Mouse (Mus musculus): ENCODE measurements around the gene Znhit6. TPM values are rescaled to one million over a fixed set of nuclear protein-coding genes. Genes with fewer than 3 reads are reported as not detected.

The Znhit6 gene
- polyA plus RNA-seq, 1 experiment: 0.43 TPM

- no peak for TF ChIP-seq GATA1 (IDR thresholded peaks at IDR 0.05; ENCODE audit: low read length)
- TF ChIP-seq TAL1 (IDR thresholded peaks at IDR 0.05; ENCODE audit: low read length): no peak
- H3K36me3 ChIP-seq (ENCODE audit: control insufficient read depth): no peaks in the 10 kb centered on the region
- H3K27me3 ChIP-seq (ENCODE audit: control insufficient read depth): no peaks in the 10 kb centered on the region
Measured at GRCm38 (mm10) chr3:145619621-145620365, 43.8 kb downstream of the Znhit6 start.

GRCm38 (mm10) chr3:145621209-145621608 lies 45.2 kb downstream of the Znhit6 start:
- TF ChIP-seq TAL1 (IDR thresholded peaks at IDR 0.05; ENCODE audit: low read length): no peak
- no peak for TF ChIP-seq GATA1 (IDR thresholded peaks at IDR 0.05; ENCODE audit: low read length)
- no peak overlapping the region for H3K4me3 ChIP-seq (replicated peaks)
- H3K27me3 ChIP-seq (ENCODE audit: control insufficient read depth): no peaks in the 10 kb centered on the region
- H3K4me1 ChIP-seq (ENCODE audit: control insufficient read depth): no peaks in the 10 kb centered on the region
- H3K9me3 ChIP-seq (ENCODE audit: control insufficient read depth, low read length): no peaks in the 10 kb centered on the region; the same call in 1 of the 2 replicates
- no peaks in the 10 kb centered on the region for H3K36me3 ChIP-seq (ENCODE audit: control insufficient read depth)

More at GRCm38 (mm10) chr3:145619621-145620365, 43.8 kb downstream of the Znhit6 start:
- Histone ChIP-seq H3K9me3 (ENCODE audit: control insufficient read depth, low read length) (no peaks in the 10 kb centered on the region; the same call in 1 of the 2 replicates), H3K4me3 (replicated peaks) (no peak overlapping the region), H3K4me1 (ENCODE audit: control insufficient read depth) (no peaks in the 10 kb centered on the region)

- no peak for TF ChIP-seq GATA1 (IDR thresholded peaks at IDR 0.05; ENCODE audit: low read length)
- no peak for TF ChIP-seq TAL1 (IDR thresholded peaks at IDR 0.05; ENCODE audit: low read length)
- H3K4me3 ChIP-seq (replicated peaks): no peak overlapping the region
Measured at GRCm38 (mm10) chr3:145623047-145623446, 47.0 kb downstream of the Znhit6 start.

GRCm38 (mm10) chr3:145624786-145625185 lies 48.8 kb downstream of the Znhit6 start:
- no peaks in the 10 kb centered on the region for H3K4me1 ChIP-seq (ENCODE audit: control insufficient read depth)
- peaks cover 2% of the 10 kb centered on the region; the same call in 1 of the 2 replicates for H3K9me3 ChIP-seq (ENCODE audit: control insufficient read depth, low read length)
- no peaks in the 10 kb centered on the region for H3K36me3 ChIP-seq (ENCODE audit: control insufficient read depth)
- H3K4me3 ChIP-seq (replicated peaks): no peak overlapping the region
- TF ChIP-seq TAL1 (IDR thresholded peaks at IDR 0.05; ENCODE audit: low read length) (no peak), GATA1 (IDR thresholded peaks at IDR 0.05; ENCODE audit: low read length) (no peak)
- H3K27me3 ChIP-seq (ENCODE audit: control insufficient read depth): no peaks in the 10 kb centered on the region

More at GRCm38 (mm10) chr3:145623047-145623446, 47.0 kb downstream of the Znhit6 start:
- Histone ChIP-seq H3K4me1 (ENCODE audit: control insufficient read depth) (no peaks in the 10 kb centered on the region), H3K36me3 (ENCODE audit: control insufficient read depth) (no peaks in the 10 kb centered on the region), H3K27me3 (ENCODE audit: control insufficient read depth) (no peaks in the 10 kb centered on the region), H3K9me3 (ENCODE audit: control insufficient read depth, low read length) (no peaks in the 10 kb centered on the region; the same call in 1 of the 2 replicates)

GRCm38 (mm10) chr3:145625546-145625945 lies 49.5 kb downstream of the Znhit6 start:
- Histone ChIP-seq H3K4me1 (ENCODE audit: control insufficient read depth) (no peaks in the 10 kb centered on the region), H3K9me3 (ENCODE audit: control insufficient read depth, low read length) (peaks cover 2% of the 10 kb centered on the region; the same call in 1 of the 2 replicates), H3K36me3 (ENCODE audit: control insufficient read depth) (no peaks in the 10 kb centered on the region), H3K27me3 (ENCODE audit: control insufficient read depth) (no peaks in the 10 kb centered on the region), H3K4me3 (replicated peaks) (no peak overlapping the region)
- TF ChIP-seq TAL1 (IDR thresholded peaks at IDR 0.05; ENCODE audit: low read length): 0 out of 3 replicates have a peak, but pooled peaks have one; percentile 15
- TF ChIP-seq GATA1 (IDR thresholded peaks at IDR 0.05; ENCODE audit: low read length): no peak

- Histone ChIP-seq H3K9me3 (ENCODE audit: control insufficient read depth, low read length) (peaks cover 2% of the 10 kb centered on the region; the same call in 1 of the 2 replicates), H3K4me1 (ENCODE audit: control insufficient read depth) (no peaks in the 10 kb centered on the region), H3K36me3 (ENCODE audit: control insufficient read depth) (no peaks in the 10 kb centered on the region), H3K4me3 (replicated peaks) (no peak overlapping the region), H3K27me3 (ENCODE audit: control insufficient read depth) (no peaks in the 10 kb centered on the region)
- TF ChIP-seq TAL1 (IDR thresholded peaks at IDR 0.05; ENCODE audit: low read length) (no peak), GATA1 (IDR thresholded peaks at IDR 0.05; ENCODE audit: low read length) (no peak)
Measured at GRCm38 (mm10) chr3:145626063-145626462, 50.1 kb downstream of the Znhit6 start.

- H3K27me3 ChIP-seq (ENCODE audit: control insufficient read depth): no peaks in the 10 kb centered on the region
- peaks cover 2% of the 10 kb centered on the region; the same call in 1 of the 2 replicates for H3K9me3 ChIP-seq (ENCODE audit: control insufficient read depth, low read length)
- TF ChIP-seq TAL1 (IDR thresholded peaks at IDR 0.05; ENCODE audit: low read length) (no peak), GATA1 (IDR thresholded peaks at IDR 0.05; ENCODE audit: low read length) (no peak)
- H3K4me3 ChIP-seq (replicated peaks): no peak overlapping the region
- H3K36me3 ChIP-seq (ENCODE audit: control insufficient read depth): no peaks in the 10 kb centered on the region
- H3K4me1 ChIP-seq (ENCODE audit: control insufficient read depth): no peaks in the 10 kb centered on the region
Measured at GRCm38 (mm10) chr3:145627830-145628229, 51.8 kb downstream of the Znhit6 start.

GRCm38 (mm10) chr3:145628643-145629042 lies 52.6 kb downstream of the Znhit6 start:
- Histone ChIP-seq H3K27me3 (ENCODE audit: control insufficient read depth) (no peaks in the 10 kb centered on the region), H3K4me3 (replicated peaks) (no peak overlapping the region), H3K4me1 (ENCODE audit: control insufficient read depth) (no peaks in the 10 kb centered on the region), H3K36me3 (ENCODE audit: control insufficient read depth) (no peaks in the 10 kb centered on the region), H3K9me3 (ENCODE audit: control insufficient read depth, low read length) (peaks cover 2% of the 10 kb centered on the region; the same call in 1 of the 2 replicates)
- TF ChIP-seq TAL1 (IDR thresholded peaks at IDR 0.05; ENCODE audit: low read length): no peak
- TF ChIP-seq GATA1 (IDR thresholded peaks at IDR 0.05; ENCODE audit: low read length): no peak

- H3K36me3 ChIP-seq (ENCODE audit: control insufficient read depth): no peaks in the 10 kb centered on the region
Measured at GRCm38 (mm10) chr3:145632888-145633287, 56.9 kb downstream of the Znhit6 start.

More at GRCm38 (mm10) chr3:145632888-145633287, 56.9 kb downstream of the Znhit6 start:
- H3K4me1 ChIP-seq (ENCODE audit: control insufficient read depth): no peaks in the 10 kb centered on the region
- H3K27me3 ChIP-seq (ENCODE audit: control insufficient read depth): no peaks in the 10 kb centered on the region
- H3K9me3 ChIP-seq (ENCODE audit: control insufficient read depth, low read length): peaks cover 2% of the 10 kb centered on the region; the same call in 1 of the 2 replicates
- H3K4me3 ChIP-seq (replicated peaks): no peak overlapping the region
- TF ChIP-seq TAL1 (IDR thresholded peaks at IDR 0.05; ENCODE audit: low read length) (no peak), GATA1 (IDR thresholded peaks at IDR 0.05; ENCODE audit: low read length) (no peak)
